Mouse (Mus musculus) adrenal gland, postnatal 0 days (tissue): Measurements from ENCODE around the gene Gm21797. TPM values are rescaled to one million over a fixed set of nuclear protein-coding genes. Genes with fewer than 3 reads are reported as not detected.

Experiments
- polyA plus RNA-seq: library from polyadenylated mRNA; unstranded; fragments of >200 nt; fragmentation: Nextera tagmentation; extraction: Ambion mirVana; gene quantifications from 2 replicates; pipeline ENCODE4 v1.2.1, GENCODE M21; 2015

Gm21797 gene
- polyA plus RNA-seq: not detected in 2 replicates

GRCm38 (mm10) chrY:40775665-40776064 is at the start of gene Gm21797:
Gm21797 (minus strand) TSS chrY:40775765.

GRCm38 (mm10) chrY:40804614-40805013 is 29.0 kb upstream of the Gm21797 start, which contains the start of gene Gm20795:
Gm20795 (plus strand) TSS chrY:40804914.

Other genes with a start within 250 kb of the Gm21797 start
- not detected in 2 replicates for gene Gm21852, start 123.8 kb downstream of the Gm21797 start, polyA plus RNA-seq
- not detected in 2 replicates for gene Gm20795, start 29.1 kb upstream of the Gm21797 start, polyA plus RNA-seq